Mouse (Mus musculus) lung, postnatal 25 days (tissue): ENCODE results near the gene Nedd4.
A peak's percentile ranks its signal among the peaks of the same experiment; 100 is the strongest.

Experiments
- DNase-seq: peaks from one replicate; pipeline ENCODE4 v3.0.0; 2022; ENCODE audit warnings: low spot score

Gene Nedd4

DNA sequence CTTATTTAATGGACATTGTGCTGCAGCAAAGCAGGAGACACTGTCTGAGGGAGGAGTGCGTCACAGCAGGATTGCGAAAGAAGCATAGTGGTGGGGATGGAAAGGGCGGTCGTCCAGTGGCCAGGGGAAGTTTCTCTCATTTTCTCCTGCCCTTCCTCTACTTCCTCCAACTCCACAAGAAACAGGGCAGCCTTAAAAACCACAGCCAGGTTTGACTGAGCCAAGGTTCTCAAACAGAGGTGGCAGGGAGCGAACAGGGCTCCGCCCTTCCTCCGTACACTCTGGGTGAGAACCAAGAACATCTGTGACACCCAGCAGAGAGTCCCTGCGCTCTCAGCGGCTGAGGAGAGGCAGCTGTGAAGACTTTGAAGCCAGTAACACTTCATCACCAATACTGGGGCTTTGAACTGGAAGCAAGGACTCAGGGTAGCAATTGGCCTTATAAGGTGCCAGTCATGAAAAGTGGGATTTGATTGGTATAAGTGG lies 135.0 kb downstream of the Nedd4 start:
- peak; percentile 69 for DNase-seq
